17 mouse cellular contexts compared by ENCODE assay signal in genomic region chr8:104866844-104867531, GRCm38 (mm10). TPM values are rescaled to one million over a fixed set of nuclear protein-coding genes. Genes with fewer than 3 reads are reported as not detected.
"Had no signal": no experiment of that assay in that cellular context is flagged by ENCODE, and none has a peak within 500 bp of the region (broad histone marks: within the 10 kb centered on the region; RNA-seq: fewer than 3 reads in every experiment).

No protein-coding gene starts in this region.

RNA-seq across cellular contexts. Expression of gene Ces2c, which starts 20.1 kb away (rescaled TPM):
- total RNA-seq: layer of hippocampus, adult 2 months; layer of hippocampus, postnatal 25 days; left cerebral cortex, adult 18-20 months; left cerebral cortex, postnatal 25 days; megakaryocyte-erythroid progenitor cell, adult 5-6 weeks; midbrain, postnatal 0 days had no signal
- polyA plus RNA-seq: limb, embryonic 10.5 days; limb, embryonic 13.5 days; liver, embryonic 12.5 days; lung, embryonic 14.5 days; lung, postnatal 0 days; macrophage; midbrain, embryonic 11.5 days; midbrain, embryonic 14.5 days; midbrain, postnatal 0 days; neural tube, embryonic 11.5 days; neural tube, embryonic 14.5 days had no signal

RNA-seq across cellular contexts. Expression of gene Ces2b, which starts 35.6 kb away (rescaled TPM):
- total RNA-seq: layer of hippocampus, adult 2 months; left cerebral cortex, adult 18-20 months; megakaryocyte-erythroid progenitor cell, adult 5-6 weeks had no signal
- polyA plus RNA-seq: limb, embryonic 13.5 days; macrophage; spleen, adult 2 months had no signal

RNA-seq across cellular contexts. Expression of gene Ces2e, which starts 59.1 kb away (rescaled TPM):
- total RNA-seq: layer of hippocampus, adult 2 months; left cerebral cortex, adult 18-20 months; left cerebral cortex, postnatal 25 days; megakaryocyte-erythroid progenitor cell, adult 5-6 weeks; midbrain, postnatal 0 days had no signal
- polyA plus RNA-seq: limb, embryonic 10.5 days; limb, embryonic 13.5 days; macrophage; midbrain, embryonic 11.5 days; midbrain, embryonic 14.5 days; midbrain, postnatal 0 days; neural tube, embryonic 11.5 days; neural tube, embryonic 14.5 days had no signal
